Mouse (Mus musculus): Measurements from ENCODE around the gene Camk1.

DNA sequence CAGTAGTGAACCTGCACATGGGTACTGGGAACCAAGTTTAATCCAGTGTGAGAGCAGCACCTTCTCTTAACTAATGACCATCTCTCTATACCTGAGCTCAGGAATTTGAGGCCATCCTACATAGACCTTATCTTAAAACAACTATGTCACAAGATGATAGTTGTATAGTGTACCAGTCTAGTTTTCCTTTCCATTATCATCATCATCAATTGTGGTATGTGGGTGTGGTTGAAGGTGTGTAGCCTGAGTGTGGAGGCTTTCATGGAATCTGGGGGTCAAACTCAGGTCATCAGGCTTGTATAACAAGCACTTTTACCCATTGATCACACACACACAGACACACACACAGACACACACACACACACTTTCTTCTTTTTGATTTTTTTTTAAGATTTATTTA is 6.8 kb upstream of the Camk1 start:
- TF ChIP-seq CTCF (IDR thresholded peaks at IDR 0.05; ENCODE audit: borderline replicate concordance, extremely low read depth, insufficient read depth, insufficient read length) (no peak), POLR2A (IDR thresholded peaks at IDR 0.05; ENCODE audit: borderline replicate concordance, extremely low read depth, insufficient read depth, insufficient read length, poor library complexity, severe bottlenecking) (no peak)
